Mouse (Mus musculus) limb, embryonic 15.5 days (tissue): Measurements from ENCODE around the gene Timm9. TPM values are rescaled to one million over a fixed set of nuclear protein-coding genes. Genes with fewer than 3 reads are reported as not detected.

Experiments
- ATAC-seq: fragments of 200-750 bp; cut with Nextera tagmentation; 2 replicates; pipeline ENCODE4 v1.8.0; 2017; ENCODE audit warnings: low read depth, moderate TSS enrichment; ENCODE audit not compliant: insufficient number of reproducible peaks, low FRiP score, low TSS enrichment
- H3K27ac ChIP-seq: fragments of 300-500 bp; sonication (generic); 2 replicates; pipeline ENCODE4 v1.5.1; 2015; ENCODE audit warnings: moderate library complexity, mild to moderate bottlenecking, inconsistent platforms
- H3K27me3 ChIP-seq: fragments of 300-500 bp; sonication (generic); 2 replicates; pipeline ENCODE4 v1.6.1; 2015; ENCODE audit warnings: inconsistent platforms
- H3K36me3 ChIP-seq: fragments of 300-500 bp; sonication (generic); 2 replicates; pipeline ENCODE4 v1.6.1; 2015; ENCODE audit warnings: inconsistent platforms
- H3K4me1 ChIP-seq: fragments of 300-500 bp; sonication (generic); 2 replicates; pipeline ENCODE4 v1.6.1; 2015; ENCODE audit warnings: inconsistent platforms
- H3K4me2 ChIP-seq: fragments of 300-500 bp; sonication (generic); 2 replicates; pipeline ENCODE4 v1.6.1; 2015; ENCODE audit warnings: mild to moderate bottlenecking, inconsistent platforms
- H3K4me3 ChIP-seq: fragments of 300-500 bp; sonication (generic); 2 replicates; pipeline ENCODE4 v1.5.1; 2015; ENCODE audit warnings: mild to moderate bottlenecking, inconsistent platforms
- H3K9ac ChIP-seq: fragments of 300-500 bp; sonication (generic); 2 replicates; pipeline ENCODE4 v1.6.1; 2015; ENCODE audit warnings: inconsistent platforms
- H3K9me3 ChIP-seq: fragments of 300-500 bp; sonication (generic); 2 replicates; pipeline ENCODE4 v1.6.1; 2016; ENCODE audit warnings: inconsistent platforms
- WGBS: fragments of 180-500 bp; shearing (Covaris S2); methylation state at CpG from one replicate; pipeline ENCODE4 v1.1.7; 2015; 5-methylcytosine and 5-hydroxymethylcytosine counted together
- polyA plus RNA-seq: library from polyadenylated mRNA; unstranded; fragments of >200 nt; fragmentation: Nextera tagmentation; extraction: Ambion mirVana; gene quantifications from 2 replicates; pipeline ENCODE4 v1.2.1, GENCODE M21; 2015

Timm9 gene
- polyA plus RNA-seq, 1 experiment from 2014 or later = 70.4 TPM

DNA sequence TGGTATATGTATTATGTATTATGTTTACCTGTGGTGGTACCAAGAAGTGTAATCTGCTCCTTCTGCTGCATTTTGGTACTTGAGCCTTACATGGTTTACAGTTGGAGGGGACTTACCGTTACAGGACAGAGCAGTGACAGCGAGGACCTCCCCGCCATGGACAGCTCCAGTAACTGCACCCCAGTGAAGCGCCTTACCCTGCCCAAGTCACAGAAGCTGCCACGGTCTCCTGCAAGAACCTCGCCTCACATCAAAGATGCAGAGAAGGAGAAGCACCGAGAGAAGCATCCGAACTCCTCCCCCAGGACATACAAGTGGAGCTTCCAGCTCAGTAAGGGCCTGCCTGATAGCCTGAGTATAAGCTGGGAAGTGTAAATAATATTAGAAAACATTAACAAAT lies 50.2 kb downstream of the Timm9 start:
- ATAC-seq = no peak
- Histone ChIP-seq H3K36me3 (peaks cover 10% of the 10 kb centered on the region; the same call in 1 of the 2 replicates), H3K27me3 (no peaks in the 10 kb centered on the region), H3K4me2 (no peak overlapping the region), H3K4me3 (no peak overlapping the region), H3K27ac (no peak overlapping the region), H3K9me3 (no peaks in the 10 kb centered on the region), H3K4me1 (no peaks in the 10 kb centered on the region), H3K9ac (no peak overlapping the region)
- 88% methylated on average over 8 of the region's 8 CpGs for WGBS

Other genes with a start within 250 kb of the Timm9 start
- gene Actr10, start 198.8 kb downstream of the Timm9 start, polyA plus RNA-seq = 229 and 230 TPM in 2 replicates
- gene Psma3, start 162.1 kb downstream of the Timm9 start, polyA plus RNA-seq = 511 and 556 TPM in 2 replicates
- gene Arid4a, start 120.7 kb downstream of the Timm9 start, polyA plus RNA-seq = 39.0 and 40.9 TPM in 2 replicates
- not detected in 2 replicates for gene Tomm20l, start 25.3 kb downstream of the Timm9 start, polyA plus RNA-seq
- 11.5 and 11.7 TPM in 2 replicates for gene 2700049A03Rik, start 164 bp upstream of the Timm9 start, polyA plus RNA-seq
- gene Dact1, start 173.2 kb upstream of the Timm9 start, polyA plus RNA-seq = 11.0 and 12.2 TPM in 2 replicates